Mouse (Mus musculus) lung, adult 2 months (tissue): ENCODE measurements at regions not wholly inside any gene's neighbourhood (a gene's known extent, or its start where the extent isn't known, plus 50 kb on each side); places are given as distances from the start of the nearest gene placed in this dataset.

Experiments used
- DNase-seq: peaks from one replicate; pipeline ENCODE4 v3.0.0; 2022
- H3K4me1 ChIP-seq: fragments of 200-500 bp; 2 replicates; pipeline ENCODE4 v1.6.1; 2011; ENCODE audit warnings: low read length; ENCODE audit not compliant: control insufficient read depth, insufficient read depth
- H3K4me3 ChIP-seq: fragments of 200-500 bp; replicated peaks from 2 replicates; pipeline ENCODE3; 2011; ENCODE audit warnings: low read depth, mild to moderate bottlenecking, control low read depth, low read length; ENCODE audit errors: extremely low read depth
- CTCF ChIP-seq: fragments of 200-500 bp; IDR thresholded peaks from 2 replicates; pipeline ENCODE4 v1.5.1; 2011; ENCODE audit warnings: mild to moderate bottlenecking, low read length, control low read depth; ENCODE audit not compliant: insufficient read depth
- POLR2A ChIP-seq: fragments of 200-500 bp; IDR thresholded peaks from 2 replicates; pipeline ENCODE4 v1.6.1; 2011; ENCODE audit warnings: low read depth, mild to moderate bottlenecking, control low read depth, low read length, borderline replicate concordance; ENCODE audit errors: extremely low read depth
- WGBS: fragments of 180-500 bp; shearing (Covaris S2); methylation state at CpG from one replicate; pipeline ENCODE4 v1.1.7; 2018; 5-methylcytosine and 5-hydroxymethylcytosine counted together

- DNase-seq, result no peak
- TF ChIP-seq CTCF (no peak), POLR2A (no peak)
- no peak overlapping the region for H3K4me3 ChIP-seq
- H3K4me1 ChIP-seq, result no peaks in the 10 kb centered on the region
- 15% methylated on average over 6 of the region's 6 CpGs for WGBS
Measured at GRCm38 (mm10) chr11:82597757-82598156, 166.4 kb downstream of the Cct6b start.

GRCm38 (mm10) chr11:82596801-82597200 is 167.3 kb downstream of the Cct6b start:
- Histone ChIP-seq H3K4me1 (no peaks in the 10 kb centered on the region), H3K4me3 (no peak overlapping the region)
- 43% methylated on average over 3 of the region's 3 CpGs for WGBS
- DNase-seq, result no peak
- no peak for TF ChIP-seq CTCF
- no peak for TF ChIP-seq POLR2A

GRCm38 (mm10) chr11:82589761-82590160 is 174.4 kb downstream of the Cct6b start:
- WGBS, result 76% methylated on average over 2 of the region's 2 CpGs
- H3K4me1 ChIP-seq, result no peaks in the 10 kb centered on the region
- no peak for TF ChIP-seq CTCF
- TF ChIP-seq POLR2A, result no peak

GRCm38 (mm10) chr11:82588744-82589143 is 175.4 kb downstream of the Cct6b start:
- no peak overlapping the region for H3K4me3 ChIP-seq
- no peaks in the 10 kb centered on the region for H3K4me1 ChIP-seq
- no peak for DNase-seq
- 73% methylated on average over 5 of the region's 5 CpGs for WGBS
- TF ChIP-seq CTCF (no peak), POLR2A (no peak)

More at GRCm38 (mm10) chr11:82589761-82590160, 174.4 kb downstream of the Cct6b start:
- DNase-seq, result no peak
- H3K4me3 ChIP-seq, result no peak overlapping the region

- WGBS, result 25% methylated on average over 7 of the region's 7 CpGs
- TF ChIP-seq CTCF (no peak), POLR2A (no peak)
- no peak overlapping the region for H3K4me3 ChIP-seq
- no peak for DNase-seq
- H3K4me1 ChIP-seq, result no peaks in the 10 kb centered on the region
Measured at GRCm38 (mm10) chr11:82579841-82580415, 184.2 kb downstream of the Cct6b start.

- TF ChIP-seq CTCF, result no peak
- no peak for TF ChIP-seq POLR2A
- DNase-seq, result no peak
- Histone ChIP-seq H3K4me1 (no peaks in the 10 kb centered on the region), H3K4me3 (no peak overlapping the region)
- WGBS, result 62% methylated on average over 3 of the region's 3 CpGs
Measured at GRCm38 (mm10) chr11:82576019-82576418, 187.3 kb downstream of the Tmem132e start.

GRCm38 (mm10) chr11:82573126-82573525 is 184.4 kb downstream of the Tmem132e start:
- no peak for TF ChIP-seq POLR2A
- no peak for TF ChIP-seq CTCF
- WGBS, result 59% methylated on average over 4 of the region's 4 CpGs
- no peaks in the 10 kb centered on the region for H3K4me1 ChIP-seq
- DNase-seq, result no peak
- H3K4me3 ChIP-seq, result no peak overlapping the region

GRCm38 (mm10) chr11:82571525-82571924 is 182.8 kb downstream of the Tmem132e start:
- H3K4me3 ChIP-seq, result no peak overlapping the region
- DNase-seq, result no peak
- no peak for TF ChIP-seq CTCF
- TF ChIP-seq POLR2A, result no peak

GRCm38 (mm10) chr11:82569819-82570218 is 181.1 kb downstream of the Tmem132e start:
- no peak for TF ChIP-seq CTCF
- no peak for TF ChIP-seq POLR2A
- Histone ChIP-seq H3K4me3 (no peak overlapping the region), H3K4me1 (no peaks in the 10 kb centered on the region)
- DNase-seq, result no peak

More at GRCm38 (mm10) chr11:82571525-82571924, 182.8 kb downstream of the Tmem132e start:
- no peaks in the 10 kb centered on the region for H3K4me1 ChIP-seq
- 12% methylated on average over 5 of the region's 5 CpGs for WGBS

GRCm38 (mm10) chr11:82568219-82568676 is 179.5 kb downstream of the Tmem132e start:
- no peak for TF ChIP-seq POLR2A
- no peak for TF ChIP-seq CTCF
- H3K4me1 ChIP-seq, result no peaks in the 10 kb centered on the region
- 40% methylated on average over 2 of the region's 2 CpGs for WGBS
- H3K4me3 ChIP-seq, result no peak overlapping the region
- DNase-seq, result no peak
